Mouse (Mus musculus): ENCODE measurements around the gene Chpt1. TPM values are rescaled to one million over a fixed set of nuclear protein-coding genes. Genes with fewer than 3 reads are reported as not detected.

Chpt1 gene
- total RNA-seq (2023) = 2.7 to 5.8 TPM (median 4.5 TPM) in 4 replicates

DNA sequence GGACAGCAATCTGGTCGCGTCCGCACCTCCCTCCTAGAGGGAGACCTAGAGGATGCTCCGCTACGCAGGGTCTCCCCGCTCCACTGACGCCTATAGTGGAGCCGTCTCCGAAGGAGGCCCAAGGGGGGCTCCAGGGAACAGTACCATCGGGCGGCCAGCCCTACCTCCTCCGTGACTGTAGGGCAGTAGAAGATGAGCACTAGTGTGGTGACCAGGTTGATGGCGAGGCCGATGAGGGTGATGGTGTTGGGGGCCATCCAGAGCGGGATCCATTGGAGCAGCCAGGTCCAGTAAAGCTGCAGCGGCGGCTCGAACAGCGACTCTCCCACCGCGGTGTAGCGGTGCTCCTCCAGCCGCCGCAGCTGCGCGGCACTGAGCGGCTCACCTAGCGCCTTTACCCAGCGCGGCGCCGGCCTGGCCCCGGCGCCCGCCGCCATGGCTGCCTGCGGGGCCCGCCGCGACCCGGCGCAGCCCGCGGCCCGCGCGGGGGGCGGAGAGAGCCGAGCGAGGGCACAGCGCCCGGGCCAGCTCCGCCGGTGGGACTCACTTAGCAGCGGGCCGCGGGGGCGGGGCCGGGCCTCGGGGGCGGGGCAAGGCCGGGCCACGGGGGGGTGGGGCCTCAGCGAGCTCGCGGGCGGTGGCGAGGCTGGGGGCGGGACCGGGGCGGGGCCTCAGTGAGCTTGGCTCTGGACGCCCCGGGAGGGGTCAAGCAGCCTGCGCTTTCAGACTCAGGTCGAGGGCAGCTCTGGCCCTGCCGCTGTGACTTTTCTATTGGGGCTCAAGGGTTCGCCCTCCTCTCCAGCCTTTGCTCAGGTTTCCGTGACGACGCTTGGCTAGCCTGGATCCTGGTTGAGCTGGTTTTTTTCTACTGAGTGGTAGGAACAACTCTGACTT is at the start of gene Chpt1:
Gene Chpt1 (minus strand): TSS at position 653 of the 894 bp plus-strand sequence.

DNA sequence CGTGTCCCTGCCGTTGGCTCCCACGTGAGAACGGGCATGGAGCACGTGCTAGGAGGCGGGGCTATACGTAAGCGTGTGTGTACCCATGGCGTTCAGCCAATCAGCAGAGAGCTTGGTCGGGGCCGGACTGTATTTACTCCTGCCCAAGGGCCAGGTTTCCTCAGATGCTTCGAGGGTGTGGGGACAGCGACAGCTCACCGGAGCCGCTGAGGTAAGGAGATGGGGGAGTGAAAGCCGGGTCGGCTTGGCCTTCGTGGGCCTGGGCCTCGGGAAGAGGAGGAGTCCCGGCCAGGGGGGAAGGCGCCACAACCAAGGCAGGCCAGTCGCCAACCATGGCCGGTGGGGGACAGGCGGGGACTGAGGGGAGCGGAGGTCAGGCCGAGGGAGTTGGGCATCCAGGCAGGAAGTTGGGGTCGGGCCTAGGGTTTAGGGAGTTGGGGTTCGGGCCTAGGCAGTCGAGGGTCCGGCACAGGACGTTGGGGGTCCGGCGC is 44.3 kb downstream of the Chpt1 start, which contains the start of gene Sycp3:
Gene Sycp3 (plus strand): TSS at position 68 of the 491 bp plus-strand sequence.

Other genes with a start within 250 kb of the Chpt1 start
- gene Dram1, start 125.0 kb downstream of the Chpt1 start, total RNA-seq (2023) = 0.27 to 1.3 TPM (median 0.62 TPM) in 4 replicates
- 44.1 to 51.4 TPM (median 46.1 TPM) in 4 replicates for gene Gnptab, start 124.9 kb downstream of the Chpt1 start, total RNA-seq (2023)
- gene Sycp3, start 44.5 kb downstream of the Chpt1 start, total RNA-seq (2023) = 0.51 to 0.66 TPM in 2 of 4 replicates, not detected in the others
- gene Mybpc1, start 101.1 kb upstream of the Chpt1 start, total RNA-seq (2023) = 0.85 to 2.3 TPM (median 1.4 TPM) in 4 replicates
- 11.0 to 15.3 TPM (median 13.4 TPM) in 4 replicates for gene Spic, start 180.9 kb upstream of the Chpt1 start, total RNA-seq (2023)
- 36.5 to 38.7 TPM (median 36.8 TPM) in 4 replicates for gene Arl1, start 226.8 kb upstream of the Chpt1 start, total RNA-seq (2023)

All from B cell, adult 62 days (primary cell).